ENCODE assay signal across 27 mouse cellular contexts in genomic region chr1:151263830-151264229, GRCm38 (mm10). TPM values are rescaled to one million over a fixed set of nuclear protein-coding genes. Genes with fewer than 3 reads are reported as not detected.
A peak's percentile ranks its signal among the peaks of the same experiment; 100 is the strongest.
DNase-seq lines count a peak whose midpoint lies in the region; ATAC-seq and TF ChIP-seq lines count a peak whose summit lies in the region.
"Had no signal": no experiment of that assay in that cellular context is flagged by ENCODE, and none has a peak within 500 bp of the region (broad histone marks: within the 10 kb centered on the region; RNA-seq: fewer than 3 reads in every experiment).

No protein-coding gene starts in this region.

- H3K9ac ChIP-seq in intestine, postnatal 0 days (ENCODE audit: low read depth, low read length): no peak overlapping the region
- H3K9ac ChIP-seq in intestine, embryonic 15.5 days: no peak overlapping the region
- H3K9ac ChIP-seq in kidney, embryonic 14.5 days (ENCODE audit: low read depth, low read length): no peak overlapping the region
- no peak overlapping the region for H3K9ac ChIP-seq in kidney, embryonic 15.5 days

- no peak overlapping the region for H3K4me2 ChIP-seq in intestine, postnatal 0 days (replicated peaks; ENCODE audit: low read depth)
- H3K4me2 ChIP-seq in intestine, embryonic 15.5 days (replicated peaks): no peak overlapping the region
- no peak overlapping the region for H3K4me2 ChIP-seq in kidney, embryonic 14.5 days (replicated peaks; ENCODE audit: low read depth, low read length)
- no peak overlapping the region for H3K4me2 ChIP-seq in kidney, embryonic 15.5 days

- TF ChIP-seq CTCF in intestine, postnatal 0 days (IDR thresholded peaks at IDR 0.05; ENCODE audit: low read depth): no peak
- TF ChIP-seq CTCF in small intestine, adult 2 months (IDR thresholded peaks at IDR 0.05; ENCODE audit: extremely low read depth, insufficient read length, insufficient replicate concordance, low read depth, low read length): no peak

- H3K4me3 ChIP-seq in intestine, postnatal 0 days (ENCODE audit: low read depth, low read length): no peak overlapping the region
- no peak overlapping the region for H3K4me3 ChIP-seq in intestine, embryonic 15.5 days (replicated peaks)
- no peak overlapping the region for H3K4me3 ChIP-seq in kidney, embryonic 14.5 days (ENCODE audit: low read length)
- no peak overlapping the region for H3K4me3 ChIP-seq in kidney, embryonic 15.5 days (replicated peaks)
- H3K4me3 ChIP-seq in small intestine, adult 2 months (ENCODE audit: low read depth, low read length): no peak overlapping the region

- no peaks in the 10 kb centered on the region for H3K36me3 ChIP-seq in intestine, postnatal 0 days (ENCODE audit: control insufficient read depth, insufficient read depth)
- no peaks in the 10 kb centered on the region for H3K36me3 ChIP-seq in intestine, embryonic 15.5 days
- H3K36me3 ChIP-seq in kidney, embryonic 14.5 days (ENCODE audit: control insufficient read depth, insufficient read depth, low read length): no peaks in the 10 kb centered on the region
- no peaks in the 10 kb centered on the region for H3K36me3 ChIP-seq in kidney, embryonic 15.5 days
- no peaks in the 10 kb centered on the region for H3K36me3 ChIP-seq in small intestine, adult 2 months (ENCODE audit: control insufficient read depth, insufficient read depth, low read length)
- H3K36me3 ChIP-seq: G1E had no signal

- no peak overlapping the region for H3K27ac ChIP-seq in intestine, postnatal 0 days (ENCODE audit: low read depth, low read length)
- no peak overlapping the region for H3K27ac ChIP-seq in intestine, embryonic 15.5 days
- no peak overlapping the region for H3K27ac ChIP-seq in kidney, embryonic 14.5 days (ENCODE audit: low read depth, low read length)
- H3K27ac ChIP-seq in kidney, embryonic 15.5 days: no peak overlapping the region
- H3K27ac ChIP-seq in small intestine, adult 2 months (ENCODE audit: insufficient read depth, low read depth, low read length): peak overlapping the region; percentile 16; the same call in 1 of the 2 replicates

- TF ChIP-seq POLR2A in small intestine, adult 2 months (IDR thresholded peaks at IDR 0.05; ENCODE audit: low read depth, low read length): no peak

- H3K4me1 ChIP-seq in intestine, postnatal 0 days (replicated peaks; ENCODE audit: control insufficient read depth, insufficient read depth, low read length): no peaks in the 10 kb centered on the region
- no peaks in the 10 kb centered on the region for H3K4me1 ChIP-seq in intestine, embryonic 15.5 days (replicated peaks)
- no peaks in the 10 kb centered on the region for H3K4me1 ChIP-seq in kidney, embryonic 14.5 days (ENCODE audit: control insufficient read depth, insufficient read depth, low read length)
- H3K4me1 ChIP-seq in kidney, embryonic 15.5 days: peaks cover 5% of the 10 kb centered on the region; the same call in 1 of the 2 replicates
- peaks cover 3% of the 10 kb centered on the region; the same call in 1 of the 2 replicates for H3K4me1 ChIP-seq in small intestine, adult 2 months (ENCODE audit: control insufficient read depth, insufficient read depth, insufficient read length, low read length)

- H3K27me3 ChIP-seq in intestine, postnatal 0 days (replicated peaks; ENCODE audit: control insufficient read depth, insufficient read depth, low read length): no peaks in the 10 kb centered on the region
- no peaks in the 10 kb centered on the region for H3K27me3 ChIP-seq in intestine, embryonic 15.5 days (replicated peaks)
- no peaks in the 10 kb centered on the region for H3K27me3 ChIP-seq in kidney, embryonic 14.5 days (ENCODE audit: control insufficient read depth, insufficient read depth, low read length)
- no peaks in the 10 kb centered on the region for H3K27me3 ChIP-seq in kidney, embryonic 15.5 days
- H3K27me3 ChIP-seq in small intestine, adult 2 months (ENCODE audit: control insufficient read depth, insufficient read depth, low read length): no peaks in the 10 kb centered on the region
- H3K27me3 ChIP-seq: CH12.LX, Patski had no signal

- H3K9me3 ChIP-seq in intestine, postnatal 0 days (ENCODE audit: control insufficient read depth): no peaks in the 10 kb centered on the region
- H3K9me3 ChIP-seq in intestine, embryonic 15.5 days: no peaks in the 10 kb centered on the region
- no peaks in the 10 kb centered on the region for H3K9me3 ChIP-seq in kidney, embryonic 14.5 days (ENCODE audit: control insufficient read depth, low read length)
- no peaks in the 10 kb centered on the region for H3K9me3 ChIP-seq in kidney, embryonic 15.5 days (replicated peaks)
- H3K9me3 ChIP-seq: G1E had no signal

- 0 out of 2 replicates have a peak, but pooled peaks have one; percentile 5 for ATAC-seq in intestine, postnatal 0 days
- no peak for ATAC-seq in intestine, embryonic 15.5 days
- ATAC-seq in kidney, embryonic 14.5 days (ENCODE audit: low FRiP score, low TSS enrichment): peak; percentile 52; the same call in 1 of the 2 replicates
- 0 out of 2 replicates have a peak, but pooled peaks have one; percentile 58 for ATAC-seq in kidney, embryonic 15.5 days (replicated peaks; ENCODE audit: low FRiP score)
- ATAC-seq: activated CD4-positive, CD25-positive, alpha-beta regulatory T cell, adult 4 months; CD4-positive, CD25-positive, alpha-beta regulatory T cell, adult 4 months; Patski had no signal

- DNase-seq in kidney, postnatal 36 days: no peak
- no peak for DNase-seq in kidney, postnatal 4 days
- no peak for DNase-seq in adrenal gland, postnatal 36 days
- DNase-seq: adrenal gland, adult 2 months; adrenal gland, adult 8-10 months; adrenal gland, postnatal 10 days; adrenal gland, postnatal 14 days; adrenal gland, postnatal 25 days; B cell, adult 2 months; cerebellum, adult 11 months; cerebellum, adult 11-12 months; cerebellum, adult 18-20 months had no signal

- 79% methylated on average over 2 of the region's 2 CpGs for WGBS in intestine, postnatal 0 days
- WGBS in intestine, embryonic 15.5 days: 73% methylated on average over 2 of the region's 2 CpGs
- WGBS in kidney, embryonic 14.5 days: 54% methylated on average over 2 of the region's 2 CpGs
- WGBS in kidney, embryonic 15.5 days: 66% methylated on average over 2 of the region's 2 CpGs
- 73% methylated on average over 2 of the region's 2 CpGs for WGBS in small intestine, adult 2 months

RNA-seq across cellular contexts. Expression of gene Gm47996, which starts 53.9 kb away (rescaled TPM):
- polyA plus RNA-seq in intestine, postnatal 0 days (2015; fragmentation: Nextera tagmentation; extraction: Ambion mirVana): not detected in 2 replicates
- polyA plus RNA-seq in intestine, embryonic 15.5 days (2015; fragmentation: Nextera tagmentation; extraction: Ambion mirVana): not detected in 2 replicates
- not detected in 2 replicates for polyA plus RNA-seq in kidney, embryonic 14.5 days (2014; fragmentation: Nextera tagmentation; extraction: Ambion mirVana)
- 0.19 and 0.71 TPM in 2 replicates for polyA plus RNA-seq in kidney, embryonic 15.5 days (2015; fragmentation: Nextera tagmentation; extraction: Ambion mirVana)
- 0.13 TPM in 1 of 2 replicates, not detected in the other for polyA plus RNA-seq in small intestine, adult 2 months (2012; rRNA removed)
- not detected for total RNA-seq in adrenal gland, postnatal 36 days (2021)
- total RNA-seq: adrenal gland, adult 18-20 months; adrenal gland, adult 2 months; adrenal gland, adult 8-10 months; adrenal gland, postnatal 10 days; adrenal gland, postnatal 14 days; adrenal gland, postnatal 25 days; adrenal gland, postnatal 4 days; CH12.LX; MEL had no signal
- polyA plus RNA-seq: activated CD4-positive, CD25-positive, alpha-beta regulatory T cell, adult 4 months; adrenal gland, adult 2 months; C2C12; CD4-positive, CD25-positive, alpha-beta regulatory T cell, adult 4 months; Patski had no signal

RNA-seq across cellular contexts. Expression of gene 3110040M04Rik, which starts 59.9 kb away (rescaled TPM):
- not detected in 2 replicates for polyA plus RNA-seq in intestine, postnatal 0 days (2015; fragmentation: Nextera tagmentation; extraction: Ambion mirVana)
- polyA plus RNA-seq in intestine, embryonic 15.5 days (2015; fragmentation: Nextera tagmentation; extraction: Ambion mirVana): 0.24 TPM in 1 of 2 replicates, not detected in the other
- 0.58 and 0.76 TPM in 2 replicates for polyA plus RNA-seq in kidney, embryonic 14.5 days (2014; fragmentation: Nextera tagmentation; extraction: Ambion mirVana)
- 0.42 and 0.55 TPM in 2 replicates for polyA plus RNA-seq in kidney, embryonic 15.5 days (2015; fragmentation: Nextera tagmentation; extraction: Ambion mirVana)
- 1.3 TPM in 1 of 2 replicates, not detected in the other for polyA plus RNA-seq in small intestine, adult 2 months (2012; rRNA removed)
- total RNA-seq in adrenal gland, postnatal 36 days (2021): not detected
- total RNA-seq: adrenal gland, adult 18-20 months; adrenal gland, adult 2 months; adrenal gland, adult 8-10 months; adrenal gland, postnatal 10 days; adrenal gland, postnatal 14 days; adrenal gland, postnatal 25 days; adrenal gland, postnatal 4 days; CH12.LX had no signal
- polyA plus RNA-seq: activated CD4-positive, CD25-positive, alpha-beta regulatory T cell, adult 4 months; adrenal gland, adult 2 months; brain, embryonic 14.5 days; C2C12; CD4-positive, CD25-positive, alpha-beta regulatory T cell, adult 4 months; Patski had no signal
